Mouse (Mus musculus) stomach, postnatal 0 days (tissue): Measurements from ENCODE around the gene Cmip.

Source experiments
- CTCF ChIP-seq: IDR thresholded peaks from 2 replicates; pipeline ENCODE4 v1.5.1; 2016; ENCODE audit warnings: antibody characterized with exemption, low read depth, mild to moderate bottlenecking, moderate library complexity
- EP300 ChIP-seq: optimal IDR thresholded peaks from 2 replicates; pipeline ENCODE3; 2016; ENCODE audit warnings: antibody characterized with exemption

DNA sequence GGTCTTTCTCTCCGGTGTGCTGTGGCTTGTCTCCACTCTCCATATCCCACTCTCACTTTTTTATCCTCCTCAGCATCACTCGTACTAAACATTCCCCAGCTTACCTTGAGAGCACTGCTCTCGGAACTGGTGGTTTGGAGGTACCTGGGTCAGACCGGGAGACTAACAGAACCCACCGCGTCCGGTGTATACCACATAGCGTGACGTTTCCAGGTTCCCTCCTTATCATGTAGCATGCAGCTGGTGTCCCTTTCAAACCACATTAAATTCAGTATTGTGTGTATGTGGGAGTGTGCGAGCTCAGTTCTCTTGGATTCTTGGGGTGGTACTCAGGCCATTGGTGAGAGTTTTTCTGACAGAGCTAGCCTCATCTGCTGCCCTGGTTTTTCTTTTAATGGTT, 21.4 kb downstream of the Cmip start:
- TF ChIP-seq CTCF: no peak
- no peak for TF ChIP-seq EP300
